ENCODE assay signal across 10 mouse cellular contexts in genomic region chr2:27327076-27327475, GRCm38 (mm10).
DNase-seq lines count a peak whose midpoint lies in the region; ATAC-seq and TF ChIP-seq lines count a peak whose summit lies in the region.
"Had no signal": no experiment of that assay in that cellular context is flagged by ENCODE, and none has a peak within 500 bp of the region (broad histone marks: within the 10 kb centered on the region; RNA-seq: fewer than 3 reads in every experiment).

No protein-coding gene starts in this region.

- ATAC-seq in stomach, embryonic 14.5 days (ENCODE audit: insufficient number of reproducible peaks, insufficient read depth, low FRiP score, low read depth) = peak; percentile 66; the same call in 1 of the 2 replicates
- no peak for ATAC-seq in midbrain, embryonic 13.5 days
- ATAC-seq in hindbrain, embryonic 14.5 days (ENCODE audit: low FRiP score) = no peak

- H3K79me2 ChIP-seq in heart, adult 2 months (replicated peaks; ENCODE audit: control insufficient read depth, insufficient read depth, low read length) = no peaks in the 10 kb centered on the region

- no peak for TF ChIP-seq EP300 in heart, adult 2 months (IDR thresholded peaks at IDR 0.05; ENCODE audit: insufficient read depth, low read depth, low read length)

- intact Hi-C loops in heart, adult 2 months (cut with DNase I) = no loop called here

- 35% methylated on average over 6 of the region's 6 CpGs for WGBS in lung, adult 2 months
- WGBS in heart, adult 2 months = 34% methylated on average over 6 of the region's 6 CpGs
- WGBS in stomach, embryonic 14.5 days = 48% methylated on average over 6 of the region's 6 CpGs
- WGBS in midbrain, embryonic 13.5 days = 85% methylated on average over 6 of the region's 6 CpGs
- 79% methylated on average over 6 of the region's 6 CpGs for WGBS in hindbrain, embryonic 14.5 days

- TF ChIP-seq CTCF in lung, adult 2 months (IDR thresholded peaks at IDR 0.05; ENCODE audit: insufficient read depth, low read length) = no peak
- no peak for TF ChIP-seq CTCF in heart, adult 2 months (IDR thresholded peaks at IDR 0.05)

- H3K9me3 ChIP-seq in stomach, embryonic 14.5 days (ENCODE audit: control insufficient read depth, low read depth, low read length) = no peaks in the 10 kb centered on the region
- H3K9me3 ChIP-seq in midbrain, embryonic 13.5 days = no peaks in the 10 kb centered on the region
- H3K9me3 ChIP-seq in hindbrain, embryonic 14.5 days (ENCODE audit: control insufficient read depth, low read length) = no peaks in the 10 kb centered on the region

- H3K27me3 ChIP-seq in heart, adult 2 months (ENCODE audit: control insufficient read depth, insufficient read depth, low read length) = no peaks in the 10 kb centered on the region
- no peaks in the 10 kb centered on the region for H3K27me3 ChIP-seq in stomach, embryonic 14.5 days (ENCODE audit: control insufficient read depth, insufficient read depth, low read length)
- no peaks in the 10 kb centered on the region for H3K27me3 ChIP-seq in midbrain, embryonic 13.5 days
- H3K27me3 ChIP-seq in hindbrain, embryonic 14.5 days (ENCODE audit: control insufficient read depth, insufficient read depth, low read length) = no peaks in the 10 kb centered on the region

- no peak overlapping the region for H3K9ac ChIP-seq in heart, adult 2 months (ENCODE audit: low read depth, low read length)
- no peak overlapping the region for H3K9ac ChIP-seq in stomach, embryonic 14.5 days (replicated peaks; ENCODE audit: low read depth, low read length)
- H3K9ac ChIP-seq in midbrain, embryonic 13.5 days (replicated peaks) = no peak overlapping the region
- H3K9ac ChIP-seq in hindbrain, embryonic 14.5 days = no peak overlapping the region

- H3K4me3 ChIP-seq in lung, adult 2 months (replicated peaks; ENCODE audit: extremely low read depth, low read depth, low read length) = no peak overlapping the region
- no peak overlapping the region for H3K4me3 ChIP-seq in heart, adult 2 months
- H3K4me3 ChIP-seq in stomach, embryonic 14.5 days (ENCODE audit: low read depth, low read length) = no peak overlapping the region
- H3K4me3 ChIP-seq in midbrain, embryonic 13.5 days (replicated peaks) = no peak overlapping the region
- no peak overlapping the region for H3K4me3 ChIP-seq in hindbrain, embryonic 14.5 days (replicated peaks; ENCODE audit: low read length)

- H3K4me1 ChIP-seq in lung, adult 2 months (ENCODE audit: control insufficient read depth, insufficient read depth, low read length) = peaks cover 27% of the 10 kb centered on the region
- peaks cover 18% of the 10 kb centered on the region for H3K4me1 ChIP-seq in heart, adult 2 months (ENCODE audit: control insufficient read depth, insufficient read depth, low read length)
- H3K4me1 ChIP-seq in stomach, embryonic 14.5 days (ENCODE audit: control insufficient read depth, insufficient read depth, low read length) = peaks cover 26% of the 10 kb centered on the region
- H3K4me1 ChIP-seq in midbrain, embryonic 13.5 days (replicated peaks) = peaks cover 78% of the 10 kb centered on the region
- H3K4me1 ChIP-seq in hindbrain, embryonic 14.5 days (replicated peaks; ENCODE audit: control insufficient read depth, insufficient read depth, low read length) = peaks cover 30% of the 10 kb centered on the region

- no peak overlapping the region for H3K4me2 ChIP-seq in stomach, embryonic 14.5 days (replicated peaks; ENCODE audit: low read depth, low read length)
- H3K4me2 ChIP-seq in midbrain, embryonic 13.5 days (replicated peaks) = no peak overlapping the region
- H3K4me2 ChIP-seq in hindbrain, embryonic 14.5 days (replicated peaks) = no peak overlapping the region

- no peaks in the 10 kb centered on the region for H3K36me3 ChIP-seq in heart, adult 2 months (ENCODE audit: control insufficient read depth, insufficient read depth, low read length)
- H3K36me3 ChIP-seq in stomach, embryonic 14.5 days (ENCODE audit: control insufficient read depth, insufficient read depth, low read length) = no peaks in the 10 kb centered on the region
- no peaks in the 10 kb centered on the region for H3K36me3 ChIP-seq in midbrain, embryonic 13.5 days
- H3K36me3 ChIP-seq in hindbrain, embryonic 14.5 days (replicated peaks; ENCODE audit: control insufficient read depth, insufficient read depth) = no peaks in the 10 kb centered on the region

- H3K27ac ChIP-seq in heart, adult 2 months = no peak overlapping the region; the same call in 1 of the 2 replicates
- H3K27ac ChIP-seq in stomach, embryonic 14.5 days (ENCODE audit: low read length) = 0 out of 2 replicates have a peak overlapping the region, but pooled peaks have one; percentile 1
- no peak overlapping the region for H3K27ac ChIP-seq in midbrain, embryonic 13.5 days
- no peak overlapping the region for H3K27ac ChIP-seq in hindbrain, embryonic 14.5 days

- no peak for TF ChIP-seq POLR2A in lung, adult 2 months (IDR thresholded peaks at IDR 0.05; ENCODE audit: borderline replicate concordance, extremely low read depth, low read depth, low read length)
- no peak for TF ChIP-seq POLR2A in heart, adult 2 months (IDR thresholded peaks at IDR 0.05; ENCODE audit: insufficient read depth, low read depth, low read length)

- DNase-seq in lung, adult 18-20 months = peak; percentile 65 to 68
- DNase-seq in lung, adult 2 months = no peak
- peak; percentile 46 to 62 for DNase-seq in heart, adult 2 months
- peak; percentile 51 for DNase-seq in liver
- no peak for DNase-seq in c-Kit-positive CD71-positive TER-119-positive erythroid progenitor cells, embryonic 14.5 days (ENCODE audit: low spot score)
- DNase-seq in hindbrain, embryonic 14.5 days (ENCODE audit: low spot score) = no peak
- DNase-seq: cerebellum, adult 11-12 months; left cerebral cortex, postnatal 4 days had no signal

Comparison
In these comparisons a context has a peak if more than half of its experiments do, and no peak if none do; other contexts are left out.
1. DNase-seq: peak in lung, adult 18-20 months (2 of 2), heart, adult 2 months (2 of 2) and liver (single experiment); none in lung, adult 2 months (single experiment), c-Kit-positive CD71-positive TER-119-positive erythroid progenitor cells, embryonic 14.5 days (single experiment) and hindbrain, embryonic 14.5 days (single experiment).